Mouse (Mus musculus) forebrain, embryonic 12.5 days (tissue): ENCODE results near the gene Clint1. TPM values are rescaled to one million over a fixed set of nuclear protein-coding genes. Genes with fewer than 3 reads are reported as not detected.

ENCODE experiments used
- ATAC-seq: fragments of 200-750 bp; cut with Nextera tagmentation; 2 replicates; pipeline ENCODE4 v1.8.0; 2017; ENCODE audit warnings: moderate TSS enrichment; ENCODE audit not compliant: low FRiP score
- H3K27ac ChIP-seq: fragments of 300-500 bp; sonication (generic); 2 replicates; pipeline ENCODE4 v1.5.1; 2016; ENCODE audit warnings: mild to moderate bottlenecking
- H3K27me3 ChIP-seq: fragments of 300-500 bp; sonication (generic); 2 replicates; pipeline ENCODE4 v1.6.1; 2016; ENCODE audit warnings: mild to moderate bottlenecking
- H3K36me3 ChIP-seq: fragments of 300-500 bp; sonication (generic); replicated peaks from 2 replicates; pipeline ENCODE4 v1.6.1; 2016; ENCODE audit warnings: mild to moderate bottlenecking
- H3K4me1 ChIP-seq: fragments of 300-500 bp; sonication (generic); 2 replicates; pipeline ENCODE4 v1.6.1; 2016
- H3K4me2 ChIP-seq: fragments of 300-500 bp; sonication (generic); 2 replicates; pipeline ENCODE4 v1.6.1; 2016; ENCODE audit warnings: mild to moderate bottlenecking, moderate library complexity
- H3K4me3 ChIP-seq: fragments of 300-500 bp; sonication (generic); replicated peaks from 2 replicates; pipeline ENCODE4 v1.5.1; 2016; ENCODE audit warnings: mild to moderate bottlenecking
- H3K9ac ChIP-seq: fragments of 300-500 bp; sonication (generic); 2 replicates; pipeline ENCODE4 v1.6.1; 2016; ENCODE audit warnings: mild to moderate bottlenecking
- H3K9me3 ChIP-seq: fragments of 300-500 bp; sonication (generic); 2 replicates; pipeline ENCODE4 v1.6.1; 2016
- WGBS: fragments of 180-500 bp; shearing (Covaris S2); methylation state at CpG from one replicate; pipeline ENCODE4 v1.1.7; 2016; 5-methylcytosine and 5-hydroxymethylcytosine counted together
- microRNA-seq: library from miRNA; unstranded; fragments of <30 nt; microRNA quantifications from one replicate; pipeline ENCODE4, GENCODE M21; 2017
- polyA plus RNA-seq: library from polyadenylated mRNA; unstranded; fragments of >200 nt; fragmentation: Nextera tagmentation; extraction: Ambion mirVana; gene quantifications from 2 replicates; pipeline ENCODE4 v1.2.1, GENCODE M21; 2016

Gene Clint1
- polyA plus RNA-seq, 1 experiment from 2014 or later: 76.0 TPM

GRCm38 (mm10) chr11:45943891-45944642 lies 92.2 kb downstream of the Clint1 start:
- H3K4me3 ChIP-seq: peak overlapping the region; percentile 84
- peak; percentile 62 for ATAC-seq
- no peaks in the 10 kb centered on the region for H3K27me3 ChIP-seq
- under 1% methylated on average over 49 of the region's 49 CpGs for WGBS
- H3K4me2 ChIP-seq: peak overlapping the region; percentile 91
- peak overlapping the region; percentile 56; the same call in 1 of the 2 replicates for H3K27ac ChIP-seq
- H3K4me1 ChIP-seq: peaks cover 17% of the 10 kb centered on the region
- no peaks in the 10 kb centered on the region for H3K9me3 ChIP-seq
- H3K9ac ChIP-seq: peak overlapping the region; percentile 81
- no peaks in the 10 kb centered on the region; the same call in 1 of the 2 replicates for H3K36me3 ChIP-seq

- Histone ChIP-seq H3K27ac (peak within 1 kb of the TSS; percentile 56; the same call in 1 of the 2 replicates), H3K9ac (peak within 1 kb of the TSS; percentile 81), H3K36me3 (peaks cover 6% of the 10 kb centered on the region), H3K4me1 (peaks cover 17% of the 10 kb centered on the region), H3K4me3 (peak within 1 kb of the TSS; percentile 84), H3K4me2 (peak within 1 kb of the TSS; percentile 91), H3K27me3 (no peaks in the 10 kb centered on the region), H3K9me3 (no peaks in the 10 kb centered on the region)
- WGBS: 0% methylated on average over 31 of the region's 55 CpGs
- peak; percentile 87 for ATAC-seq
Measured at GRCm38 (mm10) chr11:45944643-45945156, 92.8 kb downstream of the Clint1 start, which contains the start of gene Lsm11. Gene Lsm11 (minus strand): TSS chr11:45944935.

DNA sequence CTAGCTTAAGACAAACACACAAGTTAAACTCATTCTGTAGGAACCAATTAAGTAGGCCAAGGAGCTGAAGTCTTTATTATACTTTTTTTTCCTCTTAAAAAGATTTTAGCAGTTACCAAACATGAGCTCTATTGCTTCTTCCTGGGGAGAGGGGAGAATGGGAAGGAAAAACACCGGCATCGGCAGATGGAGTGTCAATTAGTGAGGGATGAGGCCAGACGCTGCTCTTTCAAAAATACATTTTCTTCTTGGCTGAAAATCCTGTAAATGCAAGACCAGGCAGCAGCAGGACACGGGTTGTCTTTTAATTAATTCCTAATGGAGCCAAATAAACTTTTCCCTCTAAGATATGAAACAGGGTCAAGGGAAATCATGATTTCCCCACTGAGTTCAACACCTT lies 94.9 kb downstream of the Clint1 start:
- no peaks in the 10 kb centered on the region for H3K27me3 ChIP-seq
- H3K9ac ChIP-seq: no peak overlapping the region
- H3K4me3 ChIP-seq: no peak overlapping the region
- no peak for ATAC-seq
- H3K4me1 ChIP-seq: peaks cover 17% of the 10 kb centered on the region
- no peak overlapping the region for H3K4me2 ChIP-seq
- no peaks in the 10 kb centered on the region for H3K9me3 ChIP-seq
- WGBS: 92% methylated on average over 4 of the region's 4 CpGs
- H3K27ac ChIP-seq: no peak overlapping the region
- peaks cover 20% of the 10 kb centered on the region for H3K36me3 ChIP-seq

- Histone ChIP-seq H3K36me3 (peaks cover 25% of the 10 kb centered on the region), H3K4me2 (no peak overlapping the region), H3K27ac (no peak overlapping the region), H3K9ac (no peak overlapping the region), H3K4me1 (peaks cover 17% of the 10 kb centered on the region), H3K4me3 (no peak overlapping the region), H3K27me3 (no peaks in the 10 kb centered on the region), H3K9me3 (no peaks in the 10 kb centered on the region)
- 92% methylated on average over 2 of the region's 2 CpGs for WGBS
- ATAC-seq: no peak
Measured at GRCm38 (mm10) chr11:45947491-45947890, 95.6 kb downstream of the Clint1 start.

- H3K36me3 ChIP-seq: peaks cover 15% of the 10 kb centered on the region
- ATAC-seq: peak; percentile 99
- peak within 1 kb of the TSS; percentile 52 for H3K4me3 ChIP-seq
- H3K27ac ChIP-seq: peak within 1 kb of the TSS; percentile 2; the same call in 1 of the 2 replicates
- WGBS: under 1% methylated on average over 32 of the region's 32 CpGs
- no peaks in the 10 kb centered on the region for H3K9me3 ChIP-seq
- H3K9ac ChIP-seq: 0 out of 2 replicates have a peak within 1 kb of the TSS, but pooled peaks have one; percentile 2
- peak within 1 kb of the TSS; percentile 53 for H3K4me2 ChIP-seq
- H3K4me1 ChIP-seq: peaks cover 4% of the 10 kb centered on the region; the same call in 1 of the 2 replicates
- H3K27me3 ChIP-seq: no peaks in the 10 kb centered on the region
Measured at GRCm38 (mm10) chr11:45955127-45955627, 103.3 kb downstream of the Clint1 start, which contains the start of gene Thg1l. Gene Thg1l (minus strand): TSS chr11:45955494.

- H3K4me3 ChIP-seq: no peak overlapping the region
- 83% methylated on average over 3 of the region's 3 CpGs for WGBS
Measured at GRCm38 (mm10) chr11:45959598-45959997, 107.7 kb downstream of the Clint1 start.

DNA sequence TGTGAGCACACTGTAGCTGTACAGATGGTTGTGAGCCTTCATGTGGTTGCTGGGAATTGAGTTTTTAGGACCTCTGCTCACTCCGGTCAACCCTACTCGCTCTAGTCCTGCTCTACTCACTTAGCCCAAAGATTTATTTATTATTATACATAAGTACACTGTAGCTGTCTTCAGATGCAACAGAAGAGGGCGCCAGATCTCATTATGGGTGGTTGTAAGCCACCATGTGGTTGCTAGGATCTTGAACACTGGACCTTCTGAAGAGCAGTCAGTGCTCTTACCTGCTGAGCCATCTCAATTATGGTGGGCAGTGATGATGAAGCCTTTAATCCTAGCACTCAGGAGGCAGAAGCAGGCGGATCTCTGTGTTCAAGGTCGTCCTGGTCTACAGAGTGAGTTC lies 108.2 kb downstream of the Clint1 start:
- ATAC-seq: no peak
- Histone ChIP-seq H3K9ac (no peak overlapping the region), H3K27ac (no peak overlapping the region), H3K27me3 (no peaks in the 10 kb centered on the region), H3K4me3 (no peak overlapping the region), H3K9me3 (no peaks in the 10 kb centered on the region), H3K4me2 (no peak overlapping the region), H3K4me1 (no peaks in the 10 kb centered on the region), H3K36me3 (no peaks in the 10 kb centered on the region)
- WGBS: 82% methylated on average over 5 of the region's 5 CpGs

More at GRCm38 (mm10) chr11:45959598-45959997, 107.7 kb downstream of the Clint1 start:
- no peak overlapping the region for H3K4me2 ChIP-seq
- H3K36me3 ChIP-seq: no peaks in the 10 kb centered on the region
- no peaks in the 10 kb centered on the region for H3K9me3 ChIP-seq
- H3K4me1 ChIP-seq: peaks cover 2% of the 10 kb centered on the region; the same call in 1 of the 2 replicates
- H3K27me3 ChIP-seq: no peaks in the 10 kb centered on the region
- H3K9ac ChIP-seq: no peak overlapping the region
- ATAC-seq: no peak
- no peak overlapping the region for H3K27ac ChIP-seq

Small RNAs within 50 kb of the gene (microRNA-seq; reads per million reads assigned to microRNA genes)
- gene Gm22751: not detected

Other genes with a start within 250 kb of the Clint1 start
- gene Lsm11, start 92.9 kb downstream of the Clint1 start, polyA plus RNA-seq: 9.3 and 11.5 TPM in 2 replicates
- gene Thg1l, start 103.4 kb downstream of the Clint1 start, polyA plus RNA-seq: 13.7 and 14.2 TPM in 2 replicates
- gene Sox30, start 128.3 kb downstream of the Clint1 start, polyA plus RNA-seq: 0.19 and 0.22 TPM in 2 replicates
- 3.1 and 3.2 TPM in 2 replicates for gene Gm12166, start 200.3 kb downstream of the Clint1 start, polyA plus RNA-seq
- 9.7 and 10.2 TPM in 2 replicates for gene Adam19, start 203.9 kb downstream of the Clint1 start, polyA plus RNA-seq